Mouse (Mus musculus): ENCODE measurements around the gene 4931428F04Rik.
A peak's percentile ranks its signal among the peaks of the same experiment; 100 is the strongest.

- peak; percentile 17 for TF ChIP-seq MAX (IDR thresholded peaks at IDR 0.05)
- peak; percentile 93 for TF ChIP-seq CTCF (IDR thresholded peaks at IDR 0.05; ENCODE audit: control insufficient read depth, insufficient read depth, insufficient read length)
- no peak for TF ChIP-seq MYOG (IDR thresholded peaks at IDR 0.05; ENCODE audit: control insufficient read depth, extremely low read depth, insufficient read length)
- TF ChIP-seq USF1 (IDR thresholded peaks at IDR 0.05; ENCODE audit: low read depth) = no peak
- no peak for TF ChIP-seq CEBPB (IDR thresholded peaks at IDR 0.05; ENCODE audit: low read depth)
- TF ChIP-seq FOSL1 (IDR thresholded peaks at IDR 0.05; ENCODE audit: insufficient read depth, low read length, poor library complexity, severe bottlenecking) = no peak
- TF ChIP-seq MYOD1 (IDR thresholded peaks at IDR 0.05; ENCODE audit: control insufficient read depth, insufficient read length, low read depth) = no peak
Observed at GRCm38 (mm10) chr8:105254152-105254965, 35.3 kb downstream of the 4931428F04Rik start.

All from C2C12 (cell line).